Mouse (Mus musculus): ENCODE measurements at regions not wholly inside any gene's neighbourhood (a gene's known extent, or its start where the extent isn't known, plus 50 kb on each side); places are given as distances from the start of the nearest gene placed in this dataset.

GRCm38 (mm10) chr9:84331083-84331602, 406.2 kb downstream of the Bckdhb start:
- TF ChIP-seq POLR2A (IDR thresholded peaks at IDR 0.05; ENCODE audit: insufficient read depth, low read length): no peak
- TF ChIP-seq CTCF (IDR thresholded peaks at IDR 0.05; ENCODE audit: low read depth, low read length): no peak
- no peak for TF ChIP-seq EP300 (IDR thresholded peaks at IDR 0.05; ENCODE audit: insufficient read depth, low read depth, low read length)

Data from ES-Bruce4 (cell line).